Mouse (Mus musculus): ENCODE results near the gene Rnf7. TPM values are rescaled to one million over a fixed set of nuclear protein-coding genes. Genes with fewer than 3 reads are reported as not detected.

Gene Rnf7
- polyA plus RNA-seq, 1 experiment from 2014 or later: 262 TPM

DNA sequence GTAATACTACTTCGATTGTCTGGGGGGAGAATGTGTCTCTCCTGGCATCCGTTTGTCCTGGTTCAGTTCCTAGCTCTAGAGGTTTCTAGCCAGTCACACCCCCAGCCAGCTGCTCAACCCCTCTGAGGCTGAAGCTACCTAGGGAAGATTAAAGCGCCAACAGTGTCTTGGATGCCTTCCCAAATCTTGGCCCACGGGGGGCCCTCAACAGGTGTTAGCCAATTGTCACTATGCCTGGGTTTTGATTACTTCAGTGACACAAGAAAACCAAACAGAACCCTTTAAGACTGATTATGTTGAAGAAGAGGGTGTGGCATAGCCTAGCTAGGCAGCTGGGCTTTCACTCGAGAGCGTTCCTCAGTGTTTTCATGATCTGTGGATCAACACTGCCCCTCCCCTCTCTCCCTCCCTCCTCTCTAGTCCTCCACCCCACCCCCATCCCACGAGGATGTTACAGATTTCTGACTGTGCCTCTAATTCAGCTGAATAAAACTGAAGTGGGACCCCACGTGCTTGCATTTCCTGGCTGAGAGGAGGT, 40.1 kb downstream of the Rnf7 start:
- H3K27me3 ChIP-seq (ENCODE audit: control insufficient read depth, insufficient read depth, low read length): peaks cover 2% of the 10 kb centered on the region; the same call in 1 of the 2 replicates
- ATAC-seq (replicated peaks; ENCODE audit: low FRiP score) (peak; percentile 45; the same call in 1 of the 2 replicates), DNase-seq (ENCODE audit: low spot score) (peak; percentile 65)
- 3% methylated on average over 8 of the region's 8 CpGs for WGBS
- H3K4me3 ChIP-seq (ENCODE audit: low read depth, low read length): peak overlapping the region; percentile 38
- H3K4me1 ChIP-seq (replicated peaks; ENCODE audit: control insufficient read depth, insufficient read depth, low read length): peaks cover 14% of the 10 kb centered on the region; the same call in 1 of the 2 replicates
- no peak overlapping the region for H3K27ac ChIP-seq (ENCODE audit: low read depth, low read length)
- no peaks in the 10 kb centered on the region for H3K36me3 ChIP-seq (ENCODE audit: control insufficient read depth, insufficient read depth, low read length)
- peak overlapping the region; percentile 73 for H3K9ac ChIP-seq (ENCODE audit: low read length)
- no peaks in the 10 kb centered on the region for H3K9me3 ChIP-seq (ENCODE audit: control insufficient read depth, low read length)
- peak overlapping the region; percentile 74 for H3K4me2 ChIP-seq (ENCODE audit: low read depth, low read length, severe bottlenecking)

DNA sequence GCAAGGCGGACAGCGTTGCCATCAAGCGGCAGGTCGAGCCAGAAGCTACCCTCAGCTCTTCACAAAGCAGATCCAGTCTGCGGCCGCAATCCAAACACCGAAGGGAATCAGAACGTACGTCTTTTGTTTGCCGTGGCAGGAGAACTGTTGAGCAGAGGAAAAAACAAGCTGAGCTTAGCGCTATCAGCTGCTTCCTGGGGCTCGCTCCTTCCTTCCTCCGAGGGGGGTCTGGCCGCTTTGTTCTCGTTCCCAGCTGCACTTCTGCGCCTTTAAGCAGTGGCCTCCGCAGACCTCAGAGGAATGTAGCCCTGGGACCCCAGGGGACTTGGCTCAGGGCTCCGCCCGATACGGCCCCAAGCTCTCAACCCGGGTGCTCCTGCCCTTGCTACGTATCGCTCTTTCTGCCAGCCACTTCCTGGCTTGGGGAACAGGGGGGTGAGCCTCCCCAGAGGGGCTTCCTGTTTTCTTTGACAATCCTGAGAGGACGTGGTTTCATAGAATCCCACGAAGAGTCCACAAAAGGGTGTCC, 40.6 kb downstream of the Rnf7 start:
- Histone ChIP-seq H3K27ac (ENCODE audit: low read depth, low read length) (no peak overlapping the region), H3K9ac (ENCODE audit: low read length) (peak overlapping the region; percentile 73), H3K36me3 (ENCODE audit: control insufficient read depth, insufficient read depth, low read length) (no peaks in the 10 kb centered on the region), H3K27me3 (ENCODE audit: control insufficient read depth, insufficient read depth, low read length) (peaks cover 2% of the 10 kb centered on the region; the same call in 1 of the 2 replicates), H3K4me3 (ENCODE audit: low read depth, low read length) (peak overlapping the region; percentile 38), H3K9me3 (ENCODE audit: control insufficient read depth, low read length) (no peaks in the 10 kb centered on the region), H3K4me1 (replicated peaks; ENCODE audit: control insufficient read depth, insufficient read depth, low read length) (peaks cover 14% of the 10 kb centered on the region; the same call in 1 of the 2 replicates), H3K4me2 (ENCODE audit: low read depth, low read length, severe bottlenecking) (peak overlapping the region; percentile 74)
- ATAC-seq (replicated peaks; ENCODE audit: low FRiP score) (peak; percentile 45), DNase-seq (ENCODE audit: low spot score) (peak; percentile 69)
- under 1% methylated on average over 25 of the region's 25 CpGs for WGBS

DNA sequence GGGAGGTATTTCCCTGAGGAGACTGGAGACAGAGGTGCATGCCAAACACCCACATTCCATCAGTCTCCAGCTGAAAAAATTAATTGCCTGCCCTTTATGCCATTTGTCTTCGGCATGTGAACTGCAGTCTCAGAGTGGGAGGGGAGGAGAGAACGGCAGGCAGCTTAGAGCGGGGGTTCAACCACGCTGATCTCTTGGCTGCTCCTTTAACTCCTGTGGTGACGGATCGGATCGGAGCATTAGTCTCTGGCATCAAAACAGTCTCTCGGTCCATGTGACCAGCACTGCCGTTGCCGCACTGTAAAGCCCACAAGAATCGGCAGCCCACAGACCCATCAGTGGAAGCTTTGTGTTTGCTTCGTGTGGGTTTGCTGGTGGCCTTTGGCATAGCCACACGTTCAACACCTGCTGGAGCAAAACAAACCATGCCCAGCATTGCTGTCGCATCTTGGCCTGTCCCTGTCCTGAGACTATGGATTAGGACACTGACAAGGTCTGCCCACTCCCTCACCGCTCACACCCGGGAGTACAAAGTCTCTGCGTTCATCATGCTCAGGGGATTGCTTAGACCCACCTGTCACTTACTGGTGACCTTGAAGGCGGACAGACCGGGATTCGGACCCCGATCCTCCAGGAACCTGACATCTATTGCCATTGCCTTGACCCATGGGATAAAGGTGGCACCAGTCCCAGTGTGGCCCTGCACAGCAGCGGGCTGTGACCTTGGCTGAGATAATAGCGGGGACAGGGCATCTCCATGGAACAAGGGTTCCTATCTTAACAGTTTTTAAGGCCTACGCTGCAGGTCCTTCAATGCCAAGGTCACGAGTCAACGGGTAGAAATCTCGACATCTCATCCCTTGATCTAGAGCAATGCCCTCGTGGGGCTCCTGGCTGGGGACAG, 41.3 kb downstream of the Rnf7 start:
- H3K9me3 ChIP-seq (ENCODE audit: control insufficient read depth, low read length): no peaks in the 10 kb centered on the region
- no peak for DNase-seq (ENCODE audit: low spot score)
- peak overlapping the region; percentile 38 for H3K4me3 ChIP-seq (ENCODE audit: low read depth, low read length)
- WGBS: 7% methylated on average over 28 of the region's 28 CpGs
- peak overlapping the region; percentile 74 for H3K4me2 ChIP-seq (ENCODE audit: low read depth, low read length, severe bottlenecking)
- H3K9ac ChIP-seq (ENCODE audit: low read length): peak overlapping the region; percentile 73
- peaks cover 2% of the 10 kb centered on the region; the same call in 1 of the 2 replicates for H3K27me3 ChIP-seq (ENCODE audit: control insufficient read depth, insufficient read depth, low read length)
- H3K4me1 ChIP-seq (replicated peaks; ENCODE audit: control insufficient read depth, insufficient read depth, low read length): peaks cover 14% of the 10 kb centered on the region; the same call in 1 of the 2 replicates
- 0 out of 2 replicates have a peak, but pooled peaks have one; percentile 22 for ATAC-seq (replicated peaks; ENCODE audit: low FRiP score)
- H3K36me3 ChIP-seq (ENCODE audit: control insufficient read depth, insufficient read depth, low read length): no peaks in the 10 kb centered on the region
- no peak overlapping the region for H3K27ac ChIP-seq (ENCODE audit: low read depth, low read length)

DNA sequence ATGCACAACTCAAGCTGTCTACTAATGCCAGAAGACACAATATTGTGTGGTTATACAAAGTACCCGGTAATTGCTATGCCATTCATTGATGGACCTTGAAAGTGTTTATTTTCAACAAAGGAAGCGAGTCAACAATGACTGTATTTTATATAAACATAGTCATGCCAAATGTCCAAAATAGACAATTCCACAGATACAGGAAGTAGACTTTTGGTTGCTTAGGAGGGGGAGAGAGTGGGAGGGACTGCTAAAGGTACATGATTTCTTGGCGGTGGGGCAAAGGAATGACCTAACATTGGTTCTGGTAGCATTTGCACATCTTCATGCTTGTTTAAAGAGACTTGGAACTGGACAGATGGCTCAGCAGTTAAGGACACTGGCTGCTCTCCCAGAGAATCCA, 45.9 kb downstream of the Rnf7 start:
- Histone ChIP-seq H3K27ac (ENCODE audit: low read depth, low read length) (no peak overlapping the region), H3K4me1 (replicated peaks; ENCODE audit: control insufficient read depth, insufficient read depth, low read length) (peaks cover 4% of the 10 kb centered on the region; the same call in 1 of the 2 replicates), H3K36me3 (ENCODE audit: control insufficient read depth, insufficient read depth, low read length) (no peaks in the 10 kb centered on the region), H3K27me3 (ENCODE audit: control insufficient read depth, insufficient read depth, low read length) (0 out of 2 replicates have a peak, but pooled peaks cover 2% of the 10 kb centered on the region), H3K9ac (ENCODE audit: low read length) (no peak overlapping the region), H3K4me2 (ENCODE audit: low read depth, low read length, severe bottlenecking) (no peak overlapping the region), H3K4me3 (ENCODE audit: low read depth, low read length) (no peak overlapping the region), H3K9me3 (ENCODE audit: control insufficient read depth, low read length) (no peaks in the 10 kb centered on the region)
- ATAC-seq (replicated peaks; ENCODE audit: low FRiP score) (no peak), DNase-seq (ENCODE audit: low spot score) (no peak)
- 87% methylated on average over 3 of the region's 3 CpGs for WGBS

DNA sequence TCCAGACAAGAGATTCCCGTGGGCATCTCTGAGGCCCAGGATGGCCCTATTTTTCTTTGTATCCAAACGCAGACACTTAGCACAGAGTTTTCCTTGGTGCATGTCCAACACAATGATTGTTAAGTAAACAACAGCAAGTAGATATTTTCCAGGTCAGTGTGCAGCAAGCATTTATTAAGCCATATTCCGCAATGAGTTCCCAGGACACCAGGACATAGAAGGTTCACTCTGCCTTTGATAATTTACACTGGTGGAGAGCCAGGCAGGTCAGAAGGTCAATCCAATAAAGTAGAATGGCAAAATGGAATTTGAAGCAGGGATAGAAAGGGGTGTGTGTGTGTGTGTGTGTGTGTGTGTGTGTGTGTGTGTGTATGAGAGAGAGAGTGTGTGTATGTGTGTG, 47.4 kb downstream of the Rnf7 start:
- Histone ChIP-seq H3K4me1 (replicated peaks; ENCODE audit: control insufficient read depth, insufficient read depth, low read length) (no peaks in the 10 kb centered on the region), H3K4me3 (ENCODE audit: low read depth, low read length) (no peak overlapping the region), H3K9ac (ENCODE audit: low read length) (no peak overlapping the region), H3K36me3 (ENCODE audit: control insufficient read depth, insufficient read depth, low read length) (no peaks in the 10 kb centered on the region), H3K27me3 (ENCODE audit: control insufficient read depth, insufficient read depth, low read length) (no peaks in the 10 kb centered on the region), H3K4me2 (ENCODE audit: low read depth, low read length, severe bottlenecking) (no peak overlapping the region), H3K27ac (ENCODE audit: low read depth, low read length) (no peak overlapping the region), H3K9me3 (ENCODE audit: control insufficient read depth, low read length) (no peaks in the 10 kb centered on the region)
- no peak for ATAC-seq (replicated peaks; ENCODE audit: low FRiP score)
- WGBS: 74% methylated on average over 3 of the region's 3 CpGs
- no peak for DNase-seq (ENCODE audit: low spot score)

DNA sequence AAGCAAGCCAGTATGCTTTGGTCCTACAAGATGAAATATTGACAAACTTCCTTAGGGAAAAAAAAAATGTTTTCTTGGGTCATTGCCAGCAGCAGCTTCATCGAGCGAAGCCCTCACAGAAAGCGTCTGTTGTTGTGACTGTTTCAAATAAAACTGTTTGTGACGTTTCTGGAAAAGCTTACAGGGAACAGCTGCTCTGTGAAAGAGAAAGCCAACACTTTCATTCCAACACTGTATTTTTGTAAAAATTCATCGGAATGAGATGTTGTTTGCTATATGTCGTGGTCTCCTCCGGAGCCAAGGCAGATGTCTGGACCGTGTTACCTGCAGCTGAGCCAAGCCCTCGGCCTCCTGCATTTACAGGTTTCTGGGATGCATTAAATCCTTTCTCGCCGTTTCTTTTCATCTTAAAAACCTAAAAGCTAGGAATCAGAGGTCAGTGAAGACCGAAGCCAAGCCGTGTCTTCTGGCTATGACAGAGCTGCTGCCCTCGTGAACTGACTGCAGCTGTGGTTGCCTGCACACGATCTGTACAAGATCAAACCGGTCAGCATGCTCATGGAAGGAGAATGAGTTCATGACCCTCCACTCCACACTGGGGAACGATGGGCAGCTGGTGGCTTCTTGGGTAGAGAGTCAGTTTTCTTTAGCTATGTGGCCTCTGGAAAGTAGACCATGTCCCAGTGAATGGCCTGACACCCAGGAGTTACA, 50.0 kb downstream of the Rnf7 start:
- no peaks in the 10 kb centered on the region for H3K9me3 ChIP-seq (ENCODE audit: control insufficient read depth, low read length)
- H3K27ac ChIP-seq (ENCODE audit: low read depth, low read length): no peak overlapping the region
- no peak overlapping the region for H3K9ac ChIP-seq (ENCODE audit: low read length)
- no peaks in the 10 kb centered on the region for H3K4me1 ChIP-seq (replicated peaks; ENCODE audit: control insufficient read depth, insufficient read depth, low read length)
- DNase-seq (ENCODE audit: low spot score) (no peak), ATAC-seq (replicated peaks; ENCODE audit: low FRiP score) (no peak)
- H3K36me3 ChIP-seq (ENCODE audit: control insufficient read depth, insufficient read depth, low read length): no peaks in the 10 kb centered on the region
- H3K27me3 ChIP-seq (ENCODE audit: control insufficient read depth, insufficient read depth, low read length): no peaks in the 10 kb centered on the region
- no peak overlapping the region for H3K4me3 ChIP-seq (ENCODE audit: low read depth, low read length)
- WGBS: 89% methylated on average over 17 of the region's 17 CpGs
- no peak overlapping the region for H3K4me2 ChIP-seq (ENCODE audit: low read depth, low read length, severe bottlenecking)

DNA sequence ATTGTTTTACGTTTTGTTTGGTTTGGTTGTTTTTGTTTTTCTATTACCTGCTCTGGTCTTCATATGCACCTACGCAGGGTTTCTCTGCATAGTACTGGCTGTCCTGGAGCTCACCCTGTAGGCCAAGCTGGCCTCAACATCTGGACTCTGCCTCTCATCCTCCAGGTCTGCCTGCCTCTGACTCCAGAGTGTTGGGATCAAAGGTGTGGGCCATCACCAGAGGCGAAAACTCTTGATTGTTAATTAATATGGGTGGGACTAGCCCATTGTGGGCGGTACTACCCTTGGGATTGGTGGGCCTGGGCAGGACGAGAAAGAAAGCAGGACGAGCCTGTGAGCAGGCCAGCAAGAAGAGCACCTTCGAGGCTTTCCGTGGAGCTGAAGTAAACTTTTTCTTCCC, 54.4 kb downstream of the Rnf7 start:
- H3K4me1 ChIP-seq (replicated peaks; ENCODE audit: control insufficient read depth, insufficient read depth, low read length): no peaks in the 10 kb centered on the region
- no peak overlapping the region for H3K27ac ChIP-seq (ENCODE audit: low read depth, low read length)
- H3K4me2 ChIP-seq (ENCODE audit: low read depth, low read length, severe bottlenecking): no peak overlapping the region
- H3K27me3 ChIP-seq (ENCODE audit: control insufficient read depth, insufficient read depth, low read length): no peaks in the 10 kb centered on the region
- no peak for DNase-seq (ENCODE audit: low spot score)
- H3K9ac ChIP-seq (ENCODE audit: low read length): no peak overlapping the region
- no peak overlapping the region for H3K4me3 ChIP-seq (ENCODE audit: low read depth, low read length)
- no peaks in the 10 kb centered on the region for H3K9me3 ChIP-seq (ENCODE audit: control insufficient read depth, low read length)
- ATAC-seq (replicated peaks; ENCODE audit: low FRiP score): no peak
- 43% methylated on average over 8 of the region's 8 CpGs for WGBS
- no peaks in the 10 kb centered on the region for H3K36me3 ChIP-seq (ENCODE audit: control insufficient read depth, insufficient read depth, low read length)

Data from forebrain, embryonic 11.5 days (tissue).